Mouse (Mus musculus): ENCODE measurements around the gene Prodh2.
"Not testable (repeated sequence)": the region's sequence is repeated elsewhere in the genome, so short reads cannot be mapped to it uniquely, and the experiment has no call there.

Prodh2 gene

GRCm38 (mm10) chr7:30493401-30493931 lies at the start of gene Prodh2:
Gene Prodh2 (plus strand): TSS chr7:30493622.
- DNase-seq (ENCODE audit: low read depth): no peak

GRCm38 (mm10) chr7:30443696-30444095 lies 49.7 kb upstream of the Prodh2 start:
- no peak for DNase-seq (ENCODE audit: low read depth)

GRCm38 (mm10) chr7:30444154-30444970 lies 49.1 kb upstream of the Prodh2 start:
- no peak for DNase-seq (ENCODE audit: low read depth)

GRCm38 (mm10) chr7:30444971-30445751 lies 48.3 kb upstream of the Prodh2 start, which contains the start of gene Aplp1:
Gene Aplp1 (minus strand): TSS chr7:30445535.
- DNase-seq (ENCODE audit: low read depth): no peak

GRCm38 (mm10) chr7:30450241-30450640 lies 43.2 kb upstream of the Prodh2 start:
- DNase-seq (ENCODE audit: low read depth): no peak

- DNase-seq (ENCODE audit: low read depth): no peak
Observed at GRCm38 (mm10) chr7:30453327-30453726, 40.1 kb upstream of the Prodh2 start.

- DNase-seq (ENCODE audit: low read depth): peak; percentile 23
Observed at GRCm38 (mm10) chr7:30453766-30454165, 39.7 kb upstream of the Prodh2 start.

- DNase-seq (ENCODE audit: low read depth): no peak
Observed at GRCm38 (mm10) chr7:30454259-30454658, 39.2 kb upstream of the Prodh2 start.

GRCm38 (mm10) chr7:30456487-30456886 lies 36.9 kb upstream of the Prodh2 start:
- DNase-seq (ENCODE audit: low read depth): no peak

- no peak for DNase-seq (ENCODE audit: low read depth)
Observed at GRCm38 (mm10) chr7:30456911-30457628, 36.4 kb upstream of the Prodh2 start.

- no peak for DNase-seq (ENCODE audit: low read depth)
Observed at GRCm38 (mm10) chr7:30457629-30458330, 35.6 kb upstream of the Prodh2 start, which contains the start of the genes Kirrel2 and Nphs1. Gene Kirrel2 (minus strand): TSS chr7:30457690. Gene Nphs1 (plus strand): TSS chr7:30458315.

- DNase-seq (ENCODE audit: low read depth): no peak
Observed at GRCm38 (mm10) chr7:30459484-30459883, 33.9 kb upstream of the Prodh2 start.

- DNase-seq (ENCODE audit: low read depth): no peak
Observed at GRCm38 (mm10) chr7:30463568-30463967, 29.9 kb upstream of the Prodh2 start.

- DNase-seq (ENCODE audit: low read depth): no peak
Observed at GRCm38 (mm10) chr7:30463996-30464395, 29.4 kb upstream of the Prodh2 start.

- no peak for DNase-seq (ENCODE audit: low read depth)
Observed at GRCm38 (mm10) chr7:30464816-30465300, 28.6 kb upstream of the Prodh2 start.

- peak; percentile 42 for DNase-seq (ENCODE audit: low read depth)
Observed at GRCm38 (mm10) chr7:30472411-30472810, 21.0 kb upstream of the Prodh2 start.

GRCm38 (mm10) chr7:30474999-30475398 lies 18.4 kb upstream of the Prodh2 start:
- no peak for DNase-seq (ENCODE audit: low read depth)

- not testable (repeated sequence) for DNase-seq (ENCODE audit: low read depth)
Observed at GRCm38 (mm10) chr7:30476136-30476535, 17.3 kb upstream of the Prodh2 start.

- no peak for DNase-seq (ENCODE audit: low read depth)
Observed at GRCm38 (mm10) chr7:30477415-30478381, 15.7 kb upstream of the Prodh2 start.

GRCm38 (mm10) chr7:30484250-30484649 lies 9.2 kb upstream of the Prodh2 start:
- DNase-seq (ENCODE audit: low read depth): peak; percentile 8
